Mouse (Mus musculus) MEL (cell line): ENCODE data around the gene Cntf. TPM values are rescaled to one million over a fixed set of nuclear protein-coding genes. Genes with fewer than 3 reads are reported as not detected.

Source experiments
- DNase-seq: peaks from one replicate; pipeline ENCODE4 v3.0.0; 2011; ENCODE audit warnings: low read depth, low spot score
- H3K27ac ChIP-seq: 2 replicates; pipeline ENCODE4 v1.5.1; 2012; ENCODE audit warnings: low read depth, mild to moderate bottlenecking, control low read depth, low read length, moderate library complexity; ENCODE audit not compliant: control insufficient read depth
- H3K27me3 ChIP-seq, 2 experiments: fragments of 150-350 bp in 1 of 2; sonication (generic) in 1 of 2; 2 replicates each; pipeline ENCODE4 v1.6.1; 2012; ENCODE audit warnings: low read length in 2 of 2, mild to moderate bottlenecking in 2 of 2, improper control_type of control experiment in 1 of 2, moderate library complexity in 1 of 2; ENCODE audit not compliant: insufficient read depth in 2 of 2, control insufficient read depth in 1 of 2
- H3K36me3 ChIP-seq, 2 experiments: 2 replicates each; pipeline ENCODE4 v1.6.1; 2012 to 2014; ENCODE audit warnings: low read length in 2 of 2, improper control_type of control experiment in 1 of 2, inconsistent platforms in 1 of 2, mild to moderate bottlenecking in 1 of 2; ENCODE audit not compliant: insufficient read depth in 2 of 2, control insufficient read depth in 1 of 2
- H3K4me1 ChIP-seq, 2 experiments: fragments of 150-350 bp in 1 of 2; sonication (generic) in 1 of 2; 2 replicates each; pipeline ENCODE4 v1.6.1; 2012; ENCODE audit warnings: low read length in 2 of 2, improper control_type of control experiment in 1 of 2, mild to moderate bottlenecking in 1 of 2; ENCODE audit not compliant: insufficient read depth in 2 of 2, control insufficient read depth in 1 of 2
- H3K4me3 ChIP-seq, 2 experiments: fragments of 150-350 bp in 1 of 2; sonication (generic) in 1 of 2; 2 replicates each; pipeline ENCODE4 v1.5.1; 2012; ENCODE audit warnings: low read depth in 2 of 2, low read length in 2 of 2, mild to moderate bottlenecking in 2 of 2, moderate library complexity in 2 of 2, control low read depth in 1 of 2, improper control_type of control experiment in 1 of 2; ENCODE audit not compliant: control insufficient read depth in 1 of 2, insufficient read depth in 1 of 2
- H3K79me2 ChIP-seq: 2 replicates; pipeline ENCODE4 v1.6.1; 2012; ENCODE audit warnings: mild to moderate bottlenecking, low read length, moderate library complexity; ENCODE audit not compliant: control insufficient read depth, poor library complexity, insufficient read depth
- H3K9ac ChIP-seq: 2 replicates; pipeline ENCODE4 v1.6.1; 2012; ENCODE audit warnings: low read depth, mild to moderate bottlenecking, control low read depth, low read length, moderate library complexity; ENCODE audit not compliant: control insufficient read depth, poor library complexity, severe bottlenecking
- H3K9me3 ChIP-seq: fragments of 150-350 bp; sonication (generic); replicated peaks from 2 replicates; pipeline ENCODE4 v1.6.1; 2012; ENCODE audit warnings: mild to moderate bottlenecking, low read length, improper control_type of control experiment, moderate library complexity; ENCODE audit not compliant: insufficient read depth
- BHLHE40 ChIP-seq: IDR thresholded peaks from 2 replicates; pipeline ENCODE4 v1.6.1; 2012; ENCODE audit warnings: low read depth, mild to moderate bottlenecking, inconsistent platforms, low read length, improper control_type of control experiment, borderline replicate concordance
- CHD1 ChIP-seq: IDR thresholded peaks from 2 replicates; pipeline ENCODE4 v1.6.1; 2012; ENCODE audit warnings: low read depth, mild to moderate bottlenecking, inconsistent platforms, low read length, improper control_type of control experiment
- CHD2 ChIP-seq: IDR thresholded peaks from 2 replicates; pipeline ENCODE4 v1.6.1; 2011; ENCODE audit warnings: low read length, improper control_type of control experiment
- E2F4 ChIP-seq: IDR thresholded peaks from 2 replicates; pipeline ENCODE4 v1.6.1; 2011; ENCODE audit warnings: low read depth, low read length, improper control_type of control experiment, borderline replicate concordance
- ELF1 ChIP-seq: IDR thresholded peaks from 2 replicates; pipeline ENCODE4 v1.6.1; 2014; ENCODE audit warnings: low read depth, mild to moderate bottlenecking, inconsistent platforms, low read length, improper control_type of control experiment, moderate library complexity
- EP300 ChIP-seq, 2 experiments: IDR thresholded peaks; 2 replicates each; pipeline ENCODE4 v1.6.1; 2011; ENCODE audit warnings: improper control_type of control experiment in 2 of 2, low read length in 2 of 2, low read depth in 1 of 2, mild to moderate bottlenecking in 1 of 2
- ETS1 ChIP-seq: IDR thresholded peaks from 2 replicates; pipeline ENCODE4 v1.6.1; 2012; ENCODE audit warnings: low read depth, mild to moderate bottlenecking, inconsistent platforms, low read length, improper control_type of control experiment, moderate library complexity
- GABPA ChIP-seq: IDR thresholded peaks from 2 replicates; pipeline ENCODE4 v1.6.1; 2012; ENCODE audit warnings: low read depth, mild to moderate bottlenecking, inconsistent platforms, low read length, improper control_type of control experiment, moderate library complexity
- GATA1 ChIP-seq: IDR thresholded peaks from 2 replicates; pipeline ENCODE4 v1.6.1; 2011; ENCODE audit warnings: low read depth, low read length, improper control_type of control experiment
- HCFC1 ChIP-seq: IDR thresholded peaks from 2 replicates; pipeline ENCODE4 v1.6.1; 2012; ENCODE audit warnings: low read depth, mild to moderate bottlenecking, inconsistent platforms, low read length, improper control_type of control experiment, moderate library complexity
- JUND ChIP-seq: IDR thresholded peaks from 2 replicates; pipeline ENCODE4 v1.6.1; 2011; ENCODE audit warnings: low read depth, mild to moderate bottlenecking, improper control_type of control experiment, low read length
- MAX ChIP-seq: IDR thresholded peaks from 2 replicates; pipeline ENCODE4 v1.6.1; 2011; ENCODE audit warnings: low read length, improper control_type of control experiment
- MAZ ChIP-seq: IDR thresholded peaks from 2 replicates; pipeline ENCODE4 v1.6.1; 2012; ENCODE audit warnings: low read depth, mild to moderate bottlenecking, inconsistent platforms, low read length, improper control_type of control experiment
- MEF2A ChIP-seq: IDR thresholded peaks from 2 replicates; pipeline ENCODE4 v1.6.1; 2014; ENCODE audit warnings: low read depth, mild to moderate bottlenecking, inconsistent platforms, low read length, improper control_type of control experiment; ENCODE audit not compliant: poor library complexity, insufficient replicate concordance, severe bottlenecking; ENCODE audit errors: extremely low read depth
- MXI1 ChIP-seq: IDR thresholded peaks from 2 replicates; pipeline ENCODE4 v1.6.1; 2011; ENCODE audit warnings: mild to moderate bottlenecking, low read depth, low read length, improper control_type of control experiment
- MYB ChIP-seq: IDR thresholded peaks from 2 replicates; pipeline ENCODE4 v1.6.1; 2011; ENCODE audit warnings: mild to moderate bottlenecking, low read depth, low read length, improper control_type of control experiment
- MYC ChIP-seq: IDR thresholded peaks from 2 replicates; pipeline ENCODE4 v1.6.1; 2011; ENCODE audit warnings: low read depth, mild to moderate bottlenecking, low read length, improper control_type of control experiment, moderate library complexity
- NELFE ChIP-seq: IDR thresholded peaks from 2 replicates; pipeline ENCODE4 v1.6.1; 2011; ENCODE audit warnings: low read depth, low read length, improper control_type of control experiment
- NRF1 ChIP-seq: IDR thresholded peaks from 2 replicates; pipeline ENCODE4 v1.6.1; 2014; ENCODE audit warnings: low read depth, mild to moderate bottlenecking, inconsistent platforms, low read length, improper control_type of control experiment, moderate library complexity; ENCODE audit not compliant: poor library complexity, insufficient read depth, severe bottlenecking
- POLR2A ChIP-seq, 2 experiments: IDR thresholded peaks; 2 replicates each; pipeline ENCODE4 v1.6.1; 2011 to 2012; ENCODE audit warnings: low read length in 2 of 2, mild to moderate bottlenecking in 2 of 2, control low read depth in 1 of 2, improper control_type of control experiment in 1 of 2, low read depth in 1 of 2, moderate library complexity in 1 of 2; ENCODE audit not compliant: control insufficient read depth in 1 of 2, insufficient read depth in 1 of 2, poor library complexity in 1 of 2
- POLR2AphosphoS2 ChIP-seq: IDR thresholded peaks from 2 replicates; pipeline ENCODE4 v1.6.1; 2011; ENCODE audit warnings: low read length, improper control_type of control experiment
- POLR2AphosphoS5 ChIP-seq: IDR thresholded peaks from 2 replicates; pipeline ENCODE4 v1.6.1; 2012; ENCODE audit warnings: low read depth, borderline replicate concordance, mild to moderate bottlenecking, inconsistent platforms, low read length, moderate library complexity, mixed read lengths
- RAD21 ChIP-seq: IDR thresholded peaks from 2 replicates; pipeline ENCODE4 v1.6.1; 2011; ENCODE audit warnings: mild to moderate bottlenecking, low read depth, low read length, improper control_type of control experiment
- SIN3A ChIP-seq: IDR thresholded peaks from 2 replicates; pipeline ENCODE4 v1.6.1; 2012; ENCODE audit warnings: low read length, improper control_type of control experiment, inconsistent platforms
- TAL1 ChIP-seq: IDR thresholded peaks from 2 replicates; pipeline ENCODE4 v1.6.1; 2012; ENCODE audit warnings: mild to moderate bottlenecking, inconsistent platforms, low read length, moderate library complexity, mixed read lengths
- TBP ChIP-seq: IDR thresholded peaks from 2 replicates; pipeline ENCODE4 v1.8.0; 2011; ENCODE audit warnings: low read depth, low read length, improper control_type of control experiment
- TCF12 ChIP-seq: IDR thresholded peaks from 2 replicates; pipeline ENCODE4 v1.6.1; 2014; ENCODE audit warnings: low read depth, mild to moderate bottlenecking, inconsistent platforms, low read length, improper control_type of control experiment, moderate library complexity
- UBTF ChIP-seq: IDR thresholded peaks from 2 replicates; pipeline ENCODE4 v1.6.1; 2012; ENCODE audit warnings: low read depth, mild to moderate bottlenecking, inconsistent platforms, low read length, improper control_type of control experiment, moderate library complexity, borderline replicate concordance; ENCODE audit not compliant: insufficient read depth
- USF1 ChIP-seq: IDR thresholded peaks from 2 replicates; pipeline ENCODE4 v1.6.1; 2014; ENCODE audit warnings: low read depth, mild to moderate bottlenecking, inconsistent platforms, low read length, improper control_type of control experiment, moderate library complexity
- USF2 ChIP-seq, 2 experiments: IDR thresholded peaks; 2 replicates each; pipeline ENCODE4 v1.6.1; 2011 to 2012; ENCODE audit warnings: improper control_type of control experiment in 2 of 2, low read length in 2 of 2, borderline replicate concordance in 1 of 2, inconsistent platforms in 1 of 2, low read depth in 1 of 2, mild to moderate bottlenecking in 1 of 2; ENCODE audit not compliant: insufficient read depth in 1 of 2
- ZC3H11A ChIP-seq: IDR thresholded peaks from 2 replicates; pipeline ENCODE4 v1.6.1; 2012; ENCODE audit warnings: low read depth, mild to moderate bottlenecking, inconsistent platforms, low read length, improper control_type of control experiment
- ZKSCAN1 ChIP-seq: IDR thresholded peaks from 2 replicates; pipeline ENCODE4 v1.6.1; 2012; ENCODE audit warnings: low read depth, mild to moderate bottlenecking, inconsistent platforms, low read length, improper control_type of control experiment, moderate library complexity
- ZNF384 ChIP-seq: IDR thresholded peaks from 2 replicates; pipeline ENCODE4 v1.6.1; 2012; ENCODE audit warnings: low read depth, mild to moderate bottlenecking, inconsistent platforms, low read length, improper control_type of control experiment
- polyA plus RNA-seq, 2 experiments: library from polyadenylated mRNA; stranded (reverse) in 1 of 2; unstranded in 1 of 2; fragments of >175 nt in 1 of 2; fragments of >200 nt in 1 of 2; gene quantifications; 2 replicates each; pipeline versions ENCODE4 v1.2.1 to v1.2.4; 2012; ENCODE audit warnings: low replicate concordance in 2 of 2, low read depth in 1 of 2; ENCODE audit not compliant: insufficient read length in 2 of 2, insufficient read depth in 1 of 2, missing spikeins in 1 of 2
- total RNA-seq: library from RNA; depleted of rRNA; stranded (reverse); fragments of 300-350 nt; gene quantifications from 2 replicates; pipeline ENCODE4 v1.2.3, GENCODE M21; 2012

Cntf gene
- total and polyA plus RNA-seq, 3 experiments: 3.2 to 8.2 TPM; not detected in 1

DNA sequence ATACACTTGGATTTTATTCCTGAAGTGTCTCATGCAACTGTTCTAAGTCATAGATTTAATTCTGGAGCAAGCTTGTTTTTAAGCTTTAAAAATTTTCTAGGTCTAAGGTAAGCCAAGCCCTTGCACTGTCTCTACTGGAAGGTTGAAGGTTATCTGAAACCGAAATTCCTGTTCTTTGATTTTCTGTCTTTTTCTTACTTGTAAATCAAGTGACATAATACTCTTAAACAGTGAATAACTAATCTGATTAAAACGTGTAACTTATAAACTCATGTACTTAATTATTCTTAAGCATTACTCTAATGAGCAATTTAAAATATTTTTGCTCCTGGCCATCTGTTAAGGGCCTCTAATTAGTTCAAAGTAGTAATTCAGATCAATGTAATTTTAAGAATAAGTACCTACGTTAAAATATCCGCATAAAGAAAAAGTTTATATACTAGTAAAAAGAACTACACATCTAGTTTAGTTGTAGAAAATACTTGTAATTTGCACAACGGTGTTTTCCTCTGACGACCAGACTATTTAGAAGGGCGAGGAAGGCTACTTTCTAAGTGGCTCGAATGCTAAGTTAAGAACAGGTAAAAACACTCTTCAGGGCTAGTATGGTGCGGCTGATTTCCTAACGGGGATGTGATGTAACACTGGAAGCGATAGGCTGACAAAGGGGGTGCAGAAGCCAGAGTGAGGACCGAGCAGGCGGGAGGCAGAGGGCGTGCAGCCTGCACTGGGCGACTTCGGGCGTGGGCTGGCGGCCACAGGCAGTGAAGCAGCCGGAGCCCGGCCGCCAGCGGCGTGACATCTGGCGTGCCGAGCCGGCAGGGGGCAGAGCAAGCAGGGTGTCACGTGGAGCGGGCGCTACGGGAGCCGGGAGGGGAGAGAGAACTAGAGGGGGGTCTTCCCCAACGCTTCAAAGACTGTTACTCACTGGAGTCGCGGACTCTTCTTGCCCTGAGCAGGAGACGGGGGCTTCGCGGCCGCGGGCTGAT, 28.9 kb upstream of the Cntf start:
- H3K27ac ChIP-seq: peak overlapping the region; percentile 97
- H3K36me3 ChIP-seq: peaks cover 5 to 20% of the 10 kb centered on the region in 2 experiments; a peak in 3 of 4 replicates
- H3K27me3 ChIP-seq: no peaks in the 10 kb centered on the region
- H3K4me3 ChIP-seq: peak overlapping the region; percentile 92 to 98
- no peaks in the 10 kb centered on the region for H3K9me3 ChIP-seq
- H3K9ac ChIP-seq: peak overlapping the region; percentile 99
- H3K4me1 ChIP-seq: peaks cover 3% of the 10 kb centered on the region in 2 experiments; a peak in 3 of 4 replicates
- H3K79me2 ChIP-seq: peaks cover 32% of the 10 kb centered on the region
- DNase-seq: peak; percentile 86
- TF ChIP-seq JUND (no peak), MYC (peak; percentile 85), TBP (peak; percentile 48; the same call in 1 of the 2 replicates), POLR2AphosphoS2 (no peak; the same call in 1 of the 2 replicates), ELF1 (no peak), ZNF384 (no peak), ETS1 (peak; percentile 52; the same call in 1 of the 2 replicates), EP300 (IDR thresholded peaks at IDR 0.05; ENCODE audit: low read depth in 1 of 2, low read length in 2 of 2) (0 out of 4 replicates have a peak, but pooled peaks of 1 of the 2 experiments have one; percentile 19), E2F4 (no peak), TAL1 (no peak), POLR2AphosphoS5 (no peak), MAZ (peak; percentile 71; the same call in 1 of the 2 replicates), MYB (no peak), USF2 (IDR thresholded peaks at IDR 0.05; ENCODE audit: borderline replicate concordance in 1 of 2, insufficient read depth in 1 of 2, low read depth in 1 of 2, low read length in 2 of 2) (no peak; a peak in 2 of 4 replicates), POLR2A (IDR thresholded peaks at IDR 0.05; ENCODE audit: control insufficient read depth in 1 of 2, insufficient read depth in 1 of 2, low read depth in 1 of 2, low read length in 2 of 2, poor library complexity in 1 of 2) (peak in 1 of 2 experiments; percentile 53; a peak in 1 of 4 replicates), MXI1 (peak; percentile 98), ZC3H11A (no peak), NRF1 (0 out of 2 replicates have a peak, but pooled peaks have one; percentile 18), RAD21 (no peak), MEF2A (no peak), NELFE (peak; percentile 42; the same call in 1 of the 2 replicates), ZKSCAN1 (no peak), CHD2 (no peak), MAX (peak; percentile 94), UBTF (peak; percentile 65; the same call in 1 of the 2 replicates), SIN3A (peak; percentile 95), CHD1 (peak; percentile 75; the same call in 1 of the 2 replicates), HCFC1 (peak; percentile 79), BHLHE40 (peak; percentile 46; the same call in 1 of the 2 replicates), GABPA (no peak), USF1 (peak; percentile 97), TCF12 (peak; percentile 46; the same call in 1 of the 2 replicates), GATA1 (no peak)
